Mouse (Mus musculus): ENCODE measurements around the gene Vwa1. TPM values are rescaled to one million over a fixed set of nuclear protein-coding genes. Genes with fewer than 3 reads are reported as not detected.

The Vwa1 gene
- total RNA-seq, 2 experiments from 2014 or later, result not detected

- ATAC-seq (replicated peaks; ENCODE audit: low FRiP score, poor library complexity, severe bottlenecking), result no peak
Measured at GRCm38 (mm10) chr4:155783486-155784080, 9.1 kb upstream of the Vwa1 start.

DNA sequence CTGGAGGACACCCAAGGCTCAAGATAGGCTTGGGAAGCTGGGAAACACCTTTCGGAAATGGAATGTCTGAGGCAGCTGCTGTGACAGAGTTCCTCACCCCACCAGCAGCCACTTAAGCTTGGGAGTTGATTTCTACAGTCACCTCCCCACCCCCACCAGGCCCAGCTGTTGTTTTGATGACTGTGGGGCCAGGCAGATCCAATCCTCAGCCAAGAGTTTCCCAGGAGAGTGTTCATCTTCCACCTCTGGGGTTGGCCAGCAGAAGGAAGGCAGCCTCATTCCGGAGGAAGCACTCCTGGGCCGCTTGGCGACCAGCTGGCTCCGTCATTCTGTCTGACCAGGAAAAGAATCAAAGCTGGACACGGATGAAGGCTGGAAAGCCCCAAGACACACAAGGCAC, 6.4 kb upstream of the Vwa1 start:
- no peak for ATAC-seq (replicated peaks; ENCODE audit: low FRiP score, poor library complexity, severe bottlenecking)

DNA sequence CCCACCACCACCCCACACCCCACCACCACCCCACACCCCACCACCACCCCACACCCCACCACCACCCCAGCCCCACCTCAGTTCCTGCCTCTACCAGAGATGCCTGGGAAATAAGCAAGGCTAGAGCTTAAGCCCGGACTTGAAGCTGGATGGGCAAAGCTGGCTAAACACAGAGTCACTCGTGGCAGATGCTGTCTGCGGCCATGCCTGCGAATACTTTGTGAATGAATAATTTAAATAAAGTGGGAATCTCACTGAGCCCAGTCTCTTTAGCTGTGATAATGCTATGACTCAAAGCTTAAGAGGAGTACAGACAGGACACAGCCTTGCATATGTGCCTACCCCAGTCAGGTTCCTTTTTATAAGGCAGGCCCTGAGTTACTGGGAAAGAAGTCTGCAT, 5.0 kb upstream of the Vwa1 start:
- ATAC-seq (replicated peaks; ENCODE audit: low FRiP score, poor library complexity, severe bottlenecking), result no peak

GRCm38 (mm10) chr4:155777816-155778215, 3.3 kb upstream of the Vwa1 start:
- no peak for ATAC-seq (replicated peaks; ENCODE audit: low FRiP score, poor library complexity, severe bottlenecking)

GRCm38 (mm10) chr4:155776704-155777335, 2.3 kb upstream of the Vwa1 start:
- no peak for ATAC-seq (replicated peaks; ENCODE audit: low FRiP score, poor library complexity, severe bottlenecking)

DNA sequence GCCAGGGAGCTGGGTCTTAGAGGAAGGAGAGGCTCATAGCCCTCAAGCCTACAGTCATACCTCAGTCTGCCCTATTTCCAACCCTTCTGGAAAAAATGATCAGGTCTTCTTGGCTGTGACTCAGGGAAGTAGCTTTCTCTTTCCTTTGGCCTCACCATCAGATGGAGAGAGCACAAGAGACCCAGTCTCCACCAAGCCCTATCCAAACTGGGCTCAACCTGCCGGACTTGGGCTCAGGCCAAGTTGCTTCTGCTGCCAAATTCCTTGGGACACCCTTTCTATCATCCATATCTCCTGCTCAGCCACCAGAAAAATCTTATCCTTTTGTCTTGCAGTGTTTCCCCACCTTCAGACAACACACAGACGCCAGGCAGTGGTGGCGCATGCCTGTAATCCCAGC, 1.4 kb upstream of the Vwa1 start:
- ATAC-seq (replicated peaks; ENCODE audit: low FRiP score, poor library complexity, severe bottlenecking), result no peak

DNA sequence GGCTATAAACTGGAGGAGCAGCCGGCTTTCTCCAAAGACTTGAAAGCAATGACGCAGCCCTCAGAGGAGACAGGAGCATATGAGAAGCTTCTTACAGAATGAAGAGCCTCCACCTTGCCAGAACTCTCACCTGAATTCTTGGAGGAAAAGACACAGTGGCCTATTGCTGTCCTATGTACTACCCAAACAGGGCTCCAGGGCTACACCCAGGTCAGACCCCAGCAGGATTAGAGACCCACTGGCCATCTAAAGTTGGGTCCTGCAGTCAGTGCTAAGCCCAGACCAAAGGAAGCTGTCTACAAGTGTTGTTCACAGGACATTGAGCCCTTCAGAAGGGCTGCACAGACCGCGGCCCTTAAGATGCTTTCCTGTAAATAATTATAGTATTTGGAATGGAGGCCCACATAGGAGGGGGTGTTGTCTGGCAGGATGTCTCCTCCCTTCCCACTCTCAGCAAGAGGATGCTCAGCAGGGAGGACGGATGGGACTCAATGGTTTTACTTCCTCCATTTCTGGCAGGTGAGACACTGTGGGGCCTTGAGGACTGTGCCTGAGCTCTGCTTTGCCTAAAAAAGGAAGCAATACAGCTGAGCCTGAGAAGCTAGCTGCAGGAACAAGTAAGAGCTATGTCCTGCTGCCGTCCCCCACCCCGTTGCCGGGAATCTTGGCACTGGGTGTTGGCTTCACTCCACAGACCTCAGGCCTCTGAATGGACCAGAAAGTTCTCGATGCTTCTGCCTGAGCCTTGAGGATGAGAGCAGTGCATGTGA, 658 bp upstream of the Vwa1 start:
- ATAC-seq (replicated peaks; ENCODE audit: low FRiP score, poor library complexity, severe bottlenecking), result no peak

DNA sequence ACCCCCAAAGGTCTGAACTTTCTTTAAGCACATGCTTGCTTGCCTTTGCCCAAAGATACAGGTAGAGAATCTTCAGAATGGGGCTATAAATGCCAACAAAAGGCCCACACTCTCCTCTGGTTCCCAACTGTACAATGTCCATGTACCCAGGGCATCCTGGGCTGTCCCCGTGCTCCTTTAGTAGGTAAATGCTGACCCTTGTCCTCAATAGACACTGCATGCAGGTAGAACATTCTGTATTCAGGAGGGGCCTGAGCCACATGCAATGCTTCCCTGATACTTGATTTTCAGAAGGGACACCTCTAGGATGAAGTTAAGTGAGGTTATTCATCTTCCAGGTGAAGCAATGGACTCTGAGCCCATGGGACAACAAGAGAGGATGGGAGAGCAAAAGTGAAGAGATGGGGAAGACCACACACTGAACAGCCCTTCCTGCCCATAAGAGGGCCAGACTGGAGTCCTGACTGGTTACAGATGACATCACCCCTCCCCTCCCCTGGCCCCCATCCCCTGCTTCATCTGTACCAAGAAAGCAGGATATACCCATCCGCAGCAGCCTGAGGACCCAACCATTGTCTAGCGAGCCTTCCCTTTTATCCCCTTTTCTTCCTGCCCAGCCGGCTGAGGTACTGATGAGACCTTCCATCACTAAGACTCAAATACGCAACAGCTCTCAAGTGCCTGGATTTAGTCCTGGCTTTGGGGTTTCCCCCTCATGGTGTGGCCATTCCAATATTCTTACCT, 991 bp downstream of the Vwa1 start:
- no peak for ATAC-seq (replicated peaks; ENCODE audit: low FRiP score, poor library complexity, severe bottlenecking)

- ATAC-seq (replicated peaks; ENCODE audit: low FRiP score, poor library complexity, severe bottlenecking), result no peak
Measured at GRCm38 (mm10) chr4:155772786-155773185, 1.7 kb downstream of the Vwa1 start.

GRCm38 (mm10) chr4:155771706-155772105, 2.8 kb downstream of the Vwa1 start:
- no peak for ATAC-seq (replicated peaks; ENCODE audit: low FRiP score, poor library complexity, severe bottlenecking)

DNA sequence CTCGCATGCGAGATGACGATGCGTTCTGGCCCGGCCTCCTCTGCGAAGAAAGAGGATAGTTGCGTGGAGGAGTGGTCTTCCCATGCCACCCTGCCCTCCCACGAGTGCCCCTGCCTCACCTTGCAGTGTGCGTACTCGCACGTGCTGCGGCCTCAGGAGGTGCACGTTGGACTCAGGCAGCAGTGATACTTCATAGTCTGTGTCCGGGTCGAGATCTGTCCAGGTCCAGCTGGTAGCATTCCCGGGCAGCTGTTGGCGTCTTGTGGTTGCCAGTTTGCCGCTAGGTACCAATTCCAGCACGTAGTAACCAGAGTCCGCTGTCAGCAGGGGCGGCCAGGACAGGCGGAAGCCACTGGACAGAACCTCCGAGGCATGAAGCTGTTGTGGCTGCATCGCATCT, 3.9 kb downstream of the Vwa1 start:
- ATAC-seq (replicated peaks; ENCODE audit: low FRiP score, poor library complexity, severe bottlenecking), result no peak

DNA sequence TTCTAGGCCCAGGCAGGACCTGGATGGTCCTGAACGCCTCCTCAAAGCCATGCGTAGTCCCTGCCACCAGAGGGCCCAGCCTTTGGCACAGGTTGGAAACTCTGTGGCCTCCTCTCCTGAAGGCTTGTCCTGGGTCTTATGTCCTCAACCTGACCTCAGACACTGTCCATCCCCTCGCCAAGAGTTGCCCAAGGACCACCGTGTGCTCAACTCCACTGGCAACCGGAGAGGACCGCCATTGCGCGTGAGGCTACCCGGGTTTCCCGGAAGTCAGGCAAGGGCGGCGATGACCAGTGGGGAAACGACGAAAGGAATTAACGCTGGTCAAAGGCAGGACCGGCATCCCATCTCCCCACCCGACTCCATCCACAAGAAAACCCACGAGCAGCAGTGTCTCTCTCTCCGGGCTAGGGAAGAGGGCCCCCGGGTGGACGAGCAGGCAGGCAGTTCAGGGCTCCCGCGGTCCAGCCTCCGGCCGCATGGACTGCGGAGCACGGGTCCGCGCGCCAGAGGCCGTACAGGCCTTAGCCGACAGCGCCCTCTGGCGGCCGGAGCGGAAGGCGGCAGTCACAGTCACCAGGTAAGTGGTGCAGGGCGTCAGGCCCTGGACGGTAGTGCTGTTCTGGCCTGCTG, 4.5 kb downstream of the Vwa1 start:
- peak; percentile 79 for ATAC-seq (replicated peaks; ENCODE audit: low FRiP score, poor library complexity, severe bottlenecking)

DNA sequence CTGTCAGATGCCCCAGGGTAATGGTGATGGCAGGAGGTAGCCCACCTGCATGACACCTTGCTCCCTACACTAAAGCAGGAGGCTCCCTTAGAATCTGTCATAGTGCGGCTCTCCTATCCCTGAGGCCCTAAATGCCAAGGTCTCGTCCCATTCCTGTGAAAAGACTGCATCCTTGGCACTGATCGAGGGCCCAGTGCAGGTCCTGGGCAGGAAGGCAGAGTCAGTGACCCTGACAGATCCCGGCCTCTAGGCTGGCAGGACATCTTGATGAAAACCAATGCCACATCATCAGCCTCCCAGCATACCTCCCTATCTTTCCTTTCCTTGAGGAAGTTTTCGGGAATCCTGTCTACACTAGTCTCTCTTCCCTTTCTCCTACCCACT, 5.0 kb downstream of the Vwa1 start:
- ATAC-seq (replicated peaks; ENCODE audit: low FRiP score, poor library complexity, severe bottlenecking), result no peak

DNA sequence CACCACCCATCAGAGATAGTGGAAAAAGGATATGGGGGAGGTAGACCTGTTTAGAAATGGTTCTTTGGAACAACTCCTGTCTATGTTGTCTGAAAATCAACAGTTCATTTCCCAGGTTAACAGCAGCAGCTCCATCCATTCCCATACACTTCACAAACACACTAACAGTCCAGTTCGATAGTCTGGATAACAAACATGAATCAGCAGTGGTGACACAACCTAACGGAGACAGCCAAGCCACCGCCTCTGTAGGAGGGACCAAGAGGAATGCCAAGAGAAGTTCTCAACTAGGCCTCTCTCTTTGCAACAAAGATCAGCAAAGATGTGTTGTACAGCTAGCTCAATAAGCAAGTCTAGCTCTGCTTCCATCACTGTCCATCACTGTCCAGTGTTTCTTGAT, 12.1 kb downstream of the Vwa1 start:
- ATAC-seq (replicated peaks; ENCODE audit: low FRiP score, poor library complexity, severe bottlenecking), result peak; percentile 42; the same call in 1 of the 2 replicates

- ATAC-seq (replicated peaks; ENCODE audit: low FRiP score, poor library complexity, severe bottlenecking), result peak; percentile 45
Measured at GRCm38 (mm10) chr4:155761356-155762099, 13.0 kb downstream of the Vwa1 start.

- peak; percentile 97 for ATAC-seq (replicated peaks; ENCODE audit: low FRiP score, poor library complexity, severe bottlenecking)
Measured at GRCm38 (mm10) chr4:155760613-155761355, 13.7 kb downstream of the Vwa1 start, which contains the start of gene Atad3a. TSS of gene Atad3a (minus strand) at chr4:155761093.

- ATAC-seq (replicated peaks; ENCODE audit: low FRiP score, poor library complexity, severe bottlenecking), result no peak
Measured at GRCm38 (mm10) chr4:155759862-155760612, 14.5 kb downstream of the Vwa1 start.

DNA sequence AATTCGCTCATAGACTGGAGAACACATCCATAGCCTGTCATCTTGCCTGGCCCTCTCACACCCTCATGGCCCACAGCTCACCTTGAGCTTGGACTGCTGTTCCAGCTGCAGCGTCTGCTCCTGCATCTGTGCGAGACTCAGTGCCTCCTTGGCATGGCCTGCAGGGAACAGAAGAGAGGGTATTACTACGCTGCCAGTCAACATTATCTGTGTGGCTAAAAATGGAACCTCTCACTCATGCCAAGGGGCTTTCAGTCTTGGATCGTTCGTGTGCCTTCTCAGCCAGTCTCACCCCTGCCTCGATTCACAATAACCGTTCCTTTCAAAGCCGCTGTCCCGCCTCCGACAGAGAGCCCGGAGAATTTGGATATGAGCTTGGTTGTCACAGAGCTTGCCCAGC, 17.5 kb downstream of the Vwa1 start:
- ATAC-seq (replicated peaks; ENCODE audit: low FRiP score, poor library complexity, severe bottlenecking), result no peak

Data from erythroblast, adult 5-6 weeks (primary cell).